Mouse (Mus musculus) neural tube, embryonic 14.5 days (tissue): ENCODE data around the gene Bach2. TPM values are rescaled to one million over a fixed set of nuclear protein-coding genes. Genes with fewer than 3 reads are reported as not detected.
A peak's percentile ranks its signal among the peaks of the same experiment; 100 is the strongest.

ENCODE experiments used
- ATAC-seq: fragments of 200-750 bp; cut with Nextera tagmentation; 2 replicates; pipeline ENCODE4 v1.8.0; 2017; ENCODE audit warnings: low read depth, mild to moderate bottlenecking, moderate TSS enrichment, moderate library complexity
- H3K27ac ChIP-seq: fragments of 300-500 bp; sonication (generic); 2 replicates; pipeline ENCODE4 v1.5.1; 2014; ENCODE audit warnings: low read depth, mild to moderate bottlenecking, control low read depth, low read length, moderate library complexity, mixed read lengths
- H3K27me3 ChIP-seq: fragments of 300-500 bp; sonication (generic); 2 replicates; pipeline ENCODE4 v1.6.1; 2014; ENCODE audit warnings: low read length; ENCODE audit not compliant: control insufficient read depth, insufficient read depth
- H3K36me3 ChIP-seq: fragments of 300-500 bp; sonication (generic); 2 replicates; pipeline ENCODE4 v1.6.1; 2014; ENCODE audit warnings: low read length, mixed read lengths; ENCODE audit not compliant: control insufficient read depth, insufficient read depth
- H3K4me1 ChIP-seq: fragments of 300-500 bp; sonication (generic); 2 replicates; pipeline ENCODE4 v1.6.1; 2014; ENCODE audit warnings: low read length; ENCODE audit not compliant: control insufficient read depth, insufficient read depth
- H3K4me2 ChIP-seq: fragments of 300-500 bp; sonication (generic); 2 replicates; pipeline ENCODE4 v1.6.1; 2014; ENCODE audit warnings: mild to moderate bottlenecking, low read depth, low read length, control low read depth
- H3K4me3 ChIP-seq: fragments of 300-500 bp; sonication (generic); 2 replicates; pipeline ENCODE4 v1.5.1; 2014; ENCODE audit warnings: low read depth, low read length, control low read depth, mixed read lengths
- H3K9ac ChIP-seq: fragments of 300-500 bp; sonication (generic); replicated peaks from 2 replicates; pipeline ENCODE4 v1.6.1; 2014; ENCODE audit warnings: low read depth, mild to moderate bottlenecking, control low read depth, low read length, mixed read lengths
- H3K9me3 ChIP-seq: fragments of 300-500 bp; sonication (generic); 2 replicates; pipeline ENCODE4 v1.6.1; 2016; ENCODE audit warnings: low read length; ENCODE audit not compliant: control insufficient read depth
- WGBS: fragments of 180-500 bp; shearing (Covaris S2); extraction: QIAGEN DNeasy Blood & Tissue Kit; methylation state at CpG from one replicate; pipeline ENCODE4 v1.1.7; 2014; 5-methylcytosine and 5-hydroxymethylcytosine counted together
- polyA plus RNA-seq: library from polyadenylated mRNA; unstranded; fragments of >200 nt; fragmentation: Nextera tagmentation; extraction: Ambion mirVana; gene quantifications from 2 replicates; pipeline ENCODE4 v1.2.1, GENCODE M21; 2014

Bach2 gene
- polyA plus RNA-seq, 1 experiment from 2014 or later: 32.4 TPM

DNA sequence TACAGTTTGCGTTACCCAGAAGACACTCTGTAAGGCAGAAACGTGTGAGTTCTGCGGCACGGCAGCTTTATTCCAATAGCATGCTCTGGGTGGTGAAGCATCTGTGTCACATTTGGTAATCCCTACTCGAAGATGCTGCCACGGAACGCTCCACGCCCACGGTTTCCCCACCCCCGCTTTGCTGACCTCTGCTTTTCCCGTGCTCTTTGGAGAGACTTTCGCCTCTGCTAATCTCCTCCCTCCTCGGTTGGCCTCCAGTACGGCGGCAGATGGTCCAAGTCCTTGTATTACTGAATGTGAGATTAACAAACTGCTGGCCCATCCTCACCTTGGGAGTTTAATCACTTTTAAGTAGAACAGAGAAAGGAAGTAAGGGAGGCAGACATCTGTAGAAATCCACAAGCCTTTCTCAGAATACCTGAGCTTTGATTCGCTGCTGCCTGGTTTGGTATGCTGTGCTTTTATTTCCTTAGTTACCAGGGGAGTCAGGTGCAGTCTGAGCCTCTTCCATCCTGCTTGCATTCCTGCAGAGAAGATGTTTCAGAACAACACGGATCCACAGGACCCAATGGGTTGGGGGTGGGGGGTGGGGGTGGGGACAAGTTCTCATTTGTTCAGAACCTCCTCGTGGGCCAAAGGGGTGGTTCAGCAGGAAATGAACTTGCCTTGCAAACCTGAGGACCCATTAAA, 242.9 kb downstream of the Bach2 start:
- no peak overlapping the region; the same call in 1 of the 2 replicates for H3K9ac ChIP-seq
- no peaks in the 10 kb centered on the region for H3K36me3 ChIP-seq
- no peaks in the 10 kb centered on the region for H3K27me3 ChIP-seq
- H3K4me1 ChIP-seq: peaks cover 53% of the 10 kb centered on the region
- H3K4me2 ChIP-seq: 0 out of 2 replicates have a peak overlapping the region, but pooled peaks have one; percentile 9
- no peak for ATAC-seq
- no peak overlapping the region for H3K4me3 ChIP-seq
- H3K27ac ChIP-seq: peak overlapping the region; percentile 76
- H3K9me3 ChIP-seq: no peaks in the 10 kb centered on the region
- 19% methylated on average over 18 of the region's 18 CpGs for WGBS

- 61% methylated on average over 8 of the region's 8 CpGs for WGBS
- H3K4me2 ChIP-seq: no peak overlapping the region
- H3K36me3 ChIP-seq: no peaks in the 10 kb centered on the region
- ATAC-seq: no peak
- no peaks in the 10 kb centered on the region for H3K9me3 ChIP-seq
- H3K27me3 ChIP-seq: no peaks in the 10 kb centered on the region
- H3K9ac ChIP-seq: no peak overlapping the region
- H3K4me3 ChIP-seq: no peak overlapping the region
- H3K27ac ChIP-seq: peak overlapping the region; percentile 76
- H3K4me1 ChIP-seq: peaks cover 60% of the 10 kb centered on the region
Observed at GRCm38 (mm10) chr4:32482138-32482537, 243.5 kb downstream of the Bach2 start.

DNA sequence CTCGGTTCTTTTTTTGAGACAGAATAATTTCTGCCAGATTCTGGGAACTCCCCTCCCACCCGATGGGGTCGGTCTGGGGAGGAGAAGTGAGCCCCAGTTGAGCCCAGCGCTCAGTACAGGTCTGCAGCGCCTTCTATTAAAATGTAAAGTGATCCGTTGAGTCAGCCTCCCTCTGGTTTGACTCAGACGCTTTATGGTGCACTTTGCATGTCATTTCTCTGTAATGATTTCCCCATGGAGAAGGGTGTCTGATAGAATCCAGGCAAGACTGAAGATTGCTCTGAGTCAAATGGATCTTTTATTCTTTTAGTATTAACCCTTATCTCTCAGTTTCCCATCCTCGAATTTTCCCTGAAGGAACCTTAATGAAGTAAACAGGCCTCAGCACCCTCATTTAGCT, 244.3 kb downstream of the Bach2 start:
- Histone ChIP-seq H3K4me3 (no peak overlapping the region), H3K4me1 (peaks cover 61% of the 10 kb centered on the region), H3K9me3 (no peaks in the 10 kb centered on the region), H3K36me3 (no peaks in the 10 kb centered on the region), H3K27ac (peak overlapping the region; percentile 76), H3K27me3 (no peaks in the 10 kb centered on the region), H3K9ac (no peak overlapping the region), H3K4me2 (no peak overlapping the region)
- WGBS: 7% methylated on average over 8 of the region's 8 CpGs
- ATAC-seq: peak; percentile 36; the same call in 1 of the 2 replicates

GRCm38 (mm10) chr4:32485848-32486247, 247.2 kb downstream of the Bach2 start:
- Histone ChIP-seq H3K4me3 (no peak overlapping the region), H3K36me3 (no peaks in the 10 kb centered on the region), H3K9ac (no peak overlapping the region), H3K4me1 (peaks cover 50% of the 10 kb centered on the region), H3K27me3 (no peaks in the 10 kb centered on the region), H3K9me3 (no peaks in the 10 kb centered on the region), H3K27ac (peak overlapping the region; percentile 48; the same call in 1 of the 2 replicates), H3K4me2 (no peak overlapping the region)
- ATAC-seq: no peak
- WGBS: 32% methylated on average over 5 of the region's 5 CpGs

GRCm38 (mm10) chr4:32486654-32487398, 248.2 kb downstream of the Bach2 start:
- no peaks in the 10 kb centered on the region for H3K27me3 ChIP-seq
- 0 out of 2 replicates have a peak overlapping the region, but pooled peaks have one; percentile 21 for H3K9ac ChIP-seq
- H3K4me1 ChIP-seq: peaks cover 40% of the 10 kb centered on the region
- H3K4me2 ChIP-seq: peak overlapping the region; percentile 35; the same call in 1 of the 2 replicates
- no peak overlapping the region for H3K4me3 ChIP-seq
- ATAC-seq: peak; percentile 56
- H3K9me3 ChIP-seq: no peaks in the 10 kb centered on the region
- H3K27ac ChIP-seq: peak overlapping the region; percentile 83
- no peaks in the 10 kb centered on the region for H3K36me3 ChIP-seq
- WGBS: 37% methylated on average over 17 of the region's 17 CpGs

DNA sequence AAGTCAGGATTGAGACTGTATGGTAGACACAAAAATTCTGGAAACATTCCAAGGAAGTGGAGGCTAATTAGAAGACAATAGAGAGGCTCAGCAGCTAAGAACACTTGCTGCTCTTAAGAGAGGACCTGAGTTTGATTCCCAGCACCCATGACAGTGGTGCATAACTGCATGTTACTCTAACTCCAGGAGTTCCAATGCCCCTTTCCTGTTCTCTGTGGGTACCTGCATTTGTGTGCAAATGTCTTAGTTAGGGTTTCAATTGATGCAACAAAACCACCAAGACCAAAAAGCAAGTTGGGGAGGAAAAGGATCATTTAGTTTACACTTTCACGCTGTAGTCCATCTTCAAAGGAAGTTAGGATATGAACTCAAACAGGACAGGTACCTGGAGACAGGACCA, 250.6 kb downstream of the Bach2 start:
- H3K9ac ChIP-seq: no peak overlapping the region

GRCm38 (mm10) chr4:32491176-32491575, 252.6 kb downstream of the Bach2 start:
- no peaks in the 10 kb centered on the region for H3K36me3 ChIP-seq
- 86% methylated on average over 8 of the region's 8 CpGs for WGBS
- H3K4me2 ChIP-seq: no peak overlapping the region
- H3K27me3 ChIP-seq: no peaks in the 10 kb centered on the region
- no peaks in the 10 kb centered on the region for H3K9me3 ChIP-seq
- no peak overlapping the region for H3K27ac ChIP-seq
- no peak for ATAC-seq
- H3K4me3 ChIP-seq: no peak overlapping the region
- H3K4me1 ChIP-seq: peaks cover 14% of the 10 kb centered on the region
- H3K9ac ChIP-seq: no peak overlapping the region

More for the DNA sequence above, 250.6 kb downstream of the Bach2 start:
- Histone ChIP-seq H3K4me3 (no peak overlapping the region), H3K4me1 (peaks cover 22% of the 10 kb centered on the region), H3K9me3 (no peaks in the 10 kb centered on the region), H3K27ac (no peak overlapping the region), H3K36me3 (no peaks in the 10 kb centered on the region), H3K4me2 (no peak overlapping the region), H3K27me3 (no peaks in the 10 kb centered on the region)
- no peak for ATAC-seq
- WGBS: 83% methylated on average over 1 of the region's 1 CpGs

- H3K36me3 ChIP-seq: no peaks in the 10 kb centered on the region
- no peak overlapping the region for H3K9ac ChIP-seq
- H3K4me2 ChIP-seq: no peak overlapping the region
- peak; percentile 38; the same call in 1 of the 2 replicates for ATAC-seq
- no peak overlapping the region for H3K27ac ChIP-seq
- H3K4me3 ChIP-seq: no peak overlapping the region
- H3K27me3 ChIP-seq: no peaks in the 10 kb centered on the region
- H3K4me1 ChIP-seq: 0 out of 2 replicates have a peak, but pooled peaks cover 3% of the 10 kb centered on the region
- WGBS: 87% methylated on average over 7 of the region's 7 CpGs
- H3K9me3 ChIP-seq: no peaks in the 10 kb centered on the region
Observed at GRCm38 (mm10) chr4:32492834-32493233, 254.2 kb downstream of the Bach2 start.

DNA sequence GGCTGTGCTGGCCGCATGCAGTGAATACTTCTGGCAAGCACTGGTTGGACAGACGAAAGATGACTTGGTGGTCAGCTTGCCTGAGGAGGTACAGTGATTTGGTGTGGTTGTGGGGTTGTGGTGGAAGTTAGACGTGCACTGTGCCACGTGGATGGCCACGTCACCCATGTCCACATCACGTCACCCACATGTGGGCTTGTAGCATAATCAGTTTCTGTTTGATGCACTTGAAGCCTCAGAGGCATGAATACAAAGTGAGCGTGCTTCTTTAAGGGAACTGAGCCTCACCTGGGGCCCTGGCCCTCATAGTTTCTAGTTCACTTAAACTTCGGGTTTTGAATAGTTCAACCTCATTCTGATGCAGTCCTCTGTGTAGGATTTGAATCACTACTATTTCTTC, 263.2 kb downstream of the Bach2 start:
- 0 out of 2 replicates have a peak, but pooled peaks cover 8% of the 10 kb centered on the region for H3K36me3 ChIP-seq
- no peaks in the 10 kb centered on the region for H3K9me3 ChIP-seq
- no peak overlapping the region for H3K4me3 ChIP-seq
- H3K4me1 ChIP-seq: no peaks in the 10 kb centered on the region
- no peaks in the 10 kb centered on the region for H3K27me3 ChIP-seq
- no peak overlapping the region for H3K9ac ChIP-seq
- no peak overlapping the region for H3K4me2 ChIP-seq
- ATAC-seq: no peak
- H3K27ac ChIP-seq: no peak overlapping the region
- 91% methylated on average over 8 of the region's 8 CpGs for WGBS
